Mouse (Mus musculus) gastrocnemius, postnatal 25 days (tissue): Measurements from ENCODE around the gene Shisa9. TPM values are rescaled to one million over a fixed set of nuclear protein-coding genes. Genes with fewer than 3 reads are reported as not detected.

Experiments used
- total RNA-seq, 2 experiments: library from RNA; stranded (reverse); gene quantifications; 1 replicate in 1 of 2; 2 replicates in 1 of 2; pipeline ENCODE4 v1.2.3; 2021

Gene Shisa9
- total RNA-seq, 2 experiments from 2014 or later, result not detected

Other genes starting within 250 kb of the Shisa9 start
- gene Cpped1, start 74.7 kb upstream of the Shisa9 start, total RNA-seq, result 10 to 100 TPM; 29.5 to 33.1 TPM